Mouse (Mus musculus) lung, embryonic 15.5 days (tissue): ENCODE measurements around the gene 1700029P11Rik. TPM values are rescaled to one million over a fixed set of nuclear protein-coding genes. Genes with fewer than 3 reads are reported as not detected.
A peak's percentile ranks its signal among the peaks of the same experiment; 100 is the strongest.

Experiments
- ATAC-seq: fragments of 200-750 bp; cut with Nextera tagmentation; 2 replicates; pipeline ENCODE4 v1.8.0; 2017; ENCODE audit warnings: moderate number of reproducible peaks, borderline replicate concordance; ENCODE audit not compliant: low FRiP score, low TSS enrichment; ENCODE audit errors: extremely low read depth
- H3K27ac ChIP-seq: fragments of 300-500 bp; sonication (generic); 2 replicates; pipeline ENCODE4 v1.5.1; 2015; ENCODE audit warnings: moderate library complexity, mild to moderate bottlenecking, inconsistent platforms
- H3K27me3 ChIP-seq: fragments of 300-500 bp; sonication (generic); 2 replicates; pipeline ENCODE4 v1.6.1; 2015; ENCODE audit warnings: inconsistent platforms
- H3K36me3 ChIP-seq: fragments of 300-500 bp; sonication (generic); 2 replicates; pipeline ENCODE4 v1.6.1; 2015; ENCODE audit warnings: inconsistent platforms
- H3K4me1 ChIP-seq: fragments of 300-500 bp; sonication (generic); 2 replicates; pipeline ENCODE4 v1.6.1; 2015; ENCODE audit warnings: inconsistent platforms
- H3K4me2 ChIP-seq: fragments of 300-500 bp; sonication (generic); 2 replicates; pipeline ENCODE4 v1.6.1; 2015; ENCODE audit warnings: inconsistent platforms, mild to moderate bottlenecking, moderate library complexity
- H3K4me3 ChIP-seq: fragments of 300-500 bp; sonication (generic); 2 replicates; pipeline ENCODE4 v1.5.1; 2015; ENCODE audit warnings: mild to moderate bottlenecking, inconsistent platforms
- H3K9ac ChIP-seq: fragments of 300-500 bp; sonication (generic); 2 replicates; pipeline ENCODE4 v1.6.1; 2015; ENCODE audit warnings: inconsistent platforms
- H3K9me3 ChIP-seq: fragments of 300-500 bp; sonication (generic); 2 replicates; pipeline ENCODE4 v1.6.1; 2016; ENCODE audit warnings: inconsistent platforms
- WGBS: fragments of 180-500 bp; shearing (Covaris S2); methylation state at CpG from one replicate; pipeline ENCODE4 v1.1.7; 2015; 5-methylcytosine and 5-hydroxymethylcytosine counted together
- polyA plus RNA-seq: library from polyadenylated mRNA; unstranded; fragments of >200 nt; fragmentation: Nextera tagmentation; extraction: Ambion mirVana; gene quantifications from 2 replicates; pipeline ENCODE4 v1.2.1, GENCODE M21; 2015

1700029P11Rik gene
- polyA plus RNA-seq, result not detected in 2 replicates

DNA sequence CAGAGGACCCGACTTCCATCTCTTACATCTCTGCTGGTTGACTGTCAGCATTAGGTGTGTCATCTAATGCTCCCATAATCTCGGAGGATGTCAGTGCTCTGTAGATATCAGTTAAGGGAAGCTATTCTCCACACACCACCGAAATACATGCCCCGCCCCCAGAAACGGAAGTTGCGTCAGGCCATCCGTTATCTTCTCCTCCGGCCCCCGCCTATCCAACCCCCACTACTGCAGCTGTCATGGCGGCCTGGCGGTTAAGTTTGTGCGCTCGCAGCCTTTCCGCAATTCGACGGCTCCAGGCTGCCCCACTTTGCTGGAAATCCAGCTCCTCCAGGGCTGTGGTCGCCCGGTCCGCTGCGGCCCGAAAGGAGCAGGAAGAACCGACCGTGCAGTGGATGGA is at the start of gene 1700029P11Rik:
Gene 1700029P11Rik, plus strand, starts transcription at position 220 of the 400 bp plus-strand sequence.
- Histone ChIP-seq H3K4me1 (no peaks in the 10 kb centered on the region), H3K9ac (no peak within 1 kb of the TSS), H3K27me3 (no peaks in the 10 kb centered on the region), H3K4me3 (no peak within 1 kb of the TSS), H3K27ac (no peak within 1 kb of the TSS), H3K4me2 (no peak within 1 kb of the TSS), H3K36me3 (no peaks in the 10 kb centered on the region), H3K9me3 (no peaks in the 10 kb centered on the region)
- WGBS, result 92% methylated on average over 23 of the region's 23 CpGs
- no peak for ATAC-seq

DNA sequence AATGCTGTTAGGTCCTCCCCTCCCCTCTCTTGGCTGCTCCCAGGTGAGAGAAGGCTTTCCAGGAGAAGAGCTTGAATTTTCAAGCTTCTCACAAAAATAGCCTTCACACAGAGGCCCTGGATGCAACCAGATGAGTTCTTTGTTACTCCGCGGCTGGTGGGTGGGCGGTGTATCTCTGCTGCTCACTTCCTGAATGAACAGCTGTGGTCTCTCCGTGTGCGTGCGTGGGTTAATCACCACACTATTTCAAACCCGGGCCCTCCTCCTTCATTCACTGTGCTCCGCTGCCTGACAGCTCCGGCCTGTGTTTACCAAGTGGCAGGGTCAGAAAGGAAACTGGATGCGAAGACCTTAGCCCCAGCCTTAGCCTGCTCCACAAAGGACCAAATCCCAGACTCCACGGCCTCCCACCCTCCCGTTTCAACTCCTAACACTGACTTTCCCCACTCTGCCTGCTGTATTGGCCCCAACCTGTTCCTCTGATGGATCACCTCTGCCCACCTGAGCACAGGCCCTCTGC is 47.3 kb upstream of the 1700029P11Rik start:
- Histone ChIP-seq H3K9ac (no peak overlapping the region), H3K4me3 (no peak overlapping the region), H3K27ac (no peak overlapping the region), H3K4me1 (peaks cover 22% of the 10 kb centered on the region), H3K27me3 (peaks cover 6% of the 10 kb centered on the region; the same call in 1 of the 2 replicates), H3K4me2 (no peak overlapping the region), H3K9me3 (no peaks in the 10 kb centered on the region), H3K36me3 (no peaks in the 10 kb centered on the region)
- ATAC-seq, result no peak
- WGBS, result 20% methylated on average over 12 of the region's 12 CpGs

DNA sequence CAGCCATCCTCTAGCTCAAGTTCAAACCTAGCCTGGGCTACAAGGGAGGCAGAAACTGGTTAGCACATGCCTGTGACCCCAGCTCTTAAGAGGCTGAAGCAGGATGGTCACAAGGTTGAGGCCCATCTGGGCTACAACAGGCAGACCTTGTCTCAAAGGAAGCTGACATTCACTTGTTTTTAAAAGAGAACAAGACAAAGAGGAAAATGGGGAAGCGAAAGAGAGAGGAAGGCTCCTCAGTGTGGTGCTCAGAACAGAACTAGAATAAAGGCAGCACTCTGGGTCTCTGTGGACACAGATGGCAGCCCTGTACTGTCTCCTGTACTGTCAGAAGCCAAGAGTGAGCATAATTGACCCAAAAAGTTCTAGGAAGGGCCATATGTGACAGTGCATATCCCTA is 46.4 kb upstream of the 1700029P11Rik start:
- WGBS, result 82% methylated on average over 1 of the region's 1 CpGs
- no peaks in the 10 kb centered on the region for H3K36me3 ChIP-seq
- H3K9me3 ChIP-seq, result no peaks in the 10 kb centered on the region
- H3K27ac ChIP-seq, result no peak overlapping the region
- no peak overlapping the region for H3K9ac ChIP-seq
- no peak overlapping the region for H3K4me2 ChIP-seq
- H3K4me1 ChIP-seq, result peaks cover 25% of the 10 kb centered on the region
- peaks cover 7% of the 10 kb centered on the region; the same call in 1 of the 2 replicates for H3K27me3 ChIP-seq
- no peak for ATAC-seq
- H3K4me3 ChIP-seq, result no peak overlapping the region

DNA sequence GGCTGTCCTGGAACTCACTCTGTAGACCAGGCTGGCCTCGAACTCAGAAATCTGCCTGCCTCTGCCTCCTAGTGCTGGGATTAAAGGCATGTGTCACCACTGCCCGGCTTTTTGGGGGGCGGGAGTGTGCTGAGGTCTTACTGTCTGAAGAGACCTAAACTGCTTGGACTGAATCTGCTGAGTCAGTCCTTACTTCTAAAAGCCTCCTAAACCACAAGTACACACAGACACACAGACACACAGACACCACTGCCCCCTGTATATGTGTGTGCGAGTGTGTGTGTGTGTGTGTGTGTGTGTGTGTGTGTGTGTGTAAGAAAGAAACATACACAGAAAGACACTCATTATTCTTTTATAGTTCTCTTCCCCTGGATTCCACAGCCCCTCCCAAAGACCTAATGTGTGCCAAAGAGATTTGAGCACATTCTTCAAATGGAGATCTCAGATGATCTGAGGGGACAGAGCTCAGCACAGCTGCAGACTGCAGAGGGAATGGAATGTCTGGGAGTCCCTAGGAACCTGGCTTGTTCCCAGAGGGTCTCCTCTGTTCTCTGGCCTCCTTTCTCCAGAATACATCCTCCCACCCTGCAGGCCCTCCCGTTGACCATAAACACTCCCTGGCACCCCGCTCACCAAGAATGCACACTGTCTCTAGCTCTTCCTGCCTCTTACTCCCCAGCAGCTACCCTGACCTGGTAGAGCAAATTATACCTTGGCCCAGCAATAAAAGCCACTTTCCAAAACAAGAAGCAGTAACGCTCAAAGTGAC is 44.3 kb upstream of the 1700029P11Rik start:
- no peaks in the 10 kb centered on the region for H3K9me3 ChIP-seq
- ATAC-seq, result peak; percentile 34; the same call in 1 of the 2 replicates
- WGBS, result 47% methylated on average over 7 of the region's 7 CpGs
- H3K27ac ChIP-seq, result peak overlapping the region; percentile 72
- peak overlapping the region; percentile 39 for H3K4me3 ChIP-seq
- H3K9ac ChIP-seq, result no peak overlapping the region
- H3K36me3 ChIP-seq, result no peaks in the 10 kb centered on the region
- peaks cover 7% of the 10 kb centered on the region; the same call in 1 of the 2 replicates for H3K27me3 ChIP-seq
- peak overlapping the region; percentile 61 for H3K4me2 ChIP-seq
- peaks cover 25% of the 10 kb centered on the region for H3K4me1 ChIP-seq

DNA sequence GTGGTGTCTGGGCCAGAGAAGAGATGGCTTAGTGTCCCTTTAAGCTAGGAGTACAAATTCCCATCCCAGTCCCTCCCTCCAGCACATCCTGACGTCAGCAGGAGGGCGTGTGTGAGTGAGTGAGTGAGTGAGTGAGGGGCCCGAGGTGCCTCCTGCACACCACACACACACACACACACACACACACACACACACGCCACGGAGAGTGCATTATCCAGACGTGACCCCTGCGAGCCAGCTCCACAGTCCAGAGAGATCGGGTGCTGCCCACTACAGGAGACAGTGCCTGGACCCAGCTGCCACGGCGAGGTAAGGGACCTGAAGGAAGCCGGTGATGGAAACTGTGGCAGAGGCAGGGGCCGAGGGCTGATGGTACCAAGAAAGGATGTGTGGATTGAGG is 43.7 kb upstream of the 1700029P11Rik start, which contains the start of gene Csdc2:
Gene Csdc2, plus strand, starts transcription at position 81 of the 400 bp plus-strand sequence.
- WGBS, result 1% methylated on average over 10 of the region's 12 CpGs
- ATAC-seq, result peak; percentile 55; the same call in 1 of the 2 replicates

DNA sequence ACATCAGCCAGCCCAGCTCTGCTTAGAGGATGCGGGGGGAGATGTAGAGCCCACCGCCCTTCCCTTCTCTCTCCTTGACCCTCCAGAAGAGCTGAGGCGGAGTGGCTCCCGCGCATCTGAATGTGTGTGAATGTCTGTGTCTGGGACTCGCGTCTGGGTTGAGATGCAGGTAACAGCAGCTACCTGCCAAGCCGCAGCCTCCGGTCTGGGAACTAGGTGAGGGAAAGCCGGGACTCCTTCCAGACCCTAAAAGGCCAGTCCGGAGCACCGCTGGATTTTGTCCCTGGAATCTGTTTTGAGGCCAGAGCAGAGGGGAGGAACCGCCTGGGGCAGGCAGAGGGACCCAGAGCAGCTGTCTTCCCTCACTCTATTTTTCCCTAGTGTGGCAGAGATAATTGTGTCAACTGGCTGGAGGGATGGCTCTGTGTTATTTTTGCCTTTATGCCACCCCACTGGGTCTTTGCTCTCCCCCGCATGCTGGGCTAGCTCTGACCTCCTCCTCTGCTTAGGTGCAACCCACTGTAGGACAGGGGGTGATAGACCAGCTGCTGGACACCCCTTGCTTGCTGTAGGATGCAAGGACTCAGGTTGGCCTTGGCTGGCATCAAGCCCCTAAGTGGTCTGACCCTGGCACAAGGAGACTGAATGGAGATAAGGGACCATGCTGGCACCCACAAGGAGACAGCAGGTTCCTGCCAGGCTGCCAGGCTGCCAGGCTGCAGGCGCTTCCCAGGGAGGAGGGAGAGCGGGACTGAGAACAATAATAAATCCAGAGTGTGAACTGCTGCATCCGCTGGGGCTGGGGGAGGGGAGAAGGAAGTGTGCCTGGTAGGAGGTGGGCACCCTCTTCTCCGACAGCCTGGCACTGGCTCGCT is 43.0 kb upstream of the 1700029P11Rik start:
- peaks cover 25% of the 10 kb centered on the region for H3K4me1 ChIP-seq
- WGBS, result 7% methylated on average over 19 of the region's 19 CpGs
- H3K9ac ChIP-seq, result peak overlapping the region; percentile 17
- ATAC-seq, result peak; percentile 25; the same call in 1 of the 2 replicates
- H3K4me2 ChIP-seq, result peak overlapping the region; percentile 61
- H3K36me3 ChIP-seq, result no peaks in the 10 kb centered on the region
- peak overlapping the region; percentile 39 for H3K4me3 ChIP-seq
- H3K27me3 ChIP-seq, result peaks cover 7% of the 10 kb centered on the region; the same call in 1 of the 2 replicates
- H3K27ac ChIP-seq, result peak overlapping the region; percentile 72
- H3K9me3 ChIP-seq, result no peaks in the 10 kb centered on the region

More for the DNA sequence above, 43.7 kb upstream of the 1700029P11Rik start, which contains the start of gene Csdc2:
- no peaks in the 10 kb centered on the region for H3K36me3 ChIP-seq
- peak within 1 kb of the TSS; percentile 17 for H3K9ac ChIP-seq
- peak within 1 kb of the TSS; percentile 39 for H3K4me3 ChIP-seq
- peak within 1 kb of the TSS; percentile 61 for H3K4me2 ChIP-seq
- no peaks in the 10 kb centered on the region for H3K9me3 ChIP-seq
- peak within 1 kb of the TSS; percentile 72 for H3K27ac ChIP-seq
- H3K4me1 ChIP-seq, result peaks cover 25% of the 10 kb centered on the region
- peaks cover 7% of the 10 kb centered on the region; the same call in 1 of the 2 replicates for H3K27me3 ChIP-seq

DNA sequence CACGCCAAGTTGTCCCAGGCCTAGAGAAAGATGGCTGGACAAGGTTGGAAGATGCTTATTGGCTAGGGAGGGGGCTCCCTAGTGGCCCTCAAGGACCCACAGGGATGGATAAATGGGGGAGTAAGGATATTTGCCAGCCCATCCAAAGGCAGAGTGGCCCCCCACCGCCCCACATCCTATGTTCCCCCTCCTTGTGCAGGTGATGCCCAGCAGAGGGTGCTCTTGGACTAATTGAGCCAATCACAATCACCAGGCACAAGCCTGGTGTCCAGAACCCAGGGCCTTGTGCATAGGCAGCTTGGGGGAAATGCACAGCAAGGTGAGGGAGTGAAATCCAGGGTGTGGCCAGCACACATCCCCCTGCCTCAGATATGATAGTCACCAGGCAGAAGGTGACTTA is 42.1 kb upstream of the 1700029P11Rik start:
- no peaks in the 10 kb centered on the region for H3K36me3 ChIP-seq
- no peaks in the 10 kb centered on the region for H3K9me3 ChIP-seq
- no peak overlapping the region for H3K27ac ChIP-seq
- WGBS, result 32% methylated on average over 2 of the region's 2 CpGs
- no peak overlapping the region for H3K4me2 ChIP-seq
- no peak overlapping the region for H3K9ac ChIP-seq
- no peak overlapping the region for H3K4me3 ChIP-seq
- no peak for ATAC-seq
- H3K4me1 ChIP-seq, result peaks cover 25% of the 10 kb centered on the region
- peaks cover 7% of the 10 kb centered on the region; the same call in 1 of the 2 replicates for H3K27me3 ChIP-seq

DNA sequence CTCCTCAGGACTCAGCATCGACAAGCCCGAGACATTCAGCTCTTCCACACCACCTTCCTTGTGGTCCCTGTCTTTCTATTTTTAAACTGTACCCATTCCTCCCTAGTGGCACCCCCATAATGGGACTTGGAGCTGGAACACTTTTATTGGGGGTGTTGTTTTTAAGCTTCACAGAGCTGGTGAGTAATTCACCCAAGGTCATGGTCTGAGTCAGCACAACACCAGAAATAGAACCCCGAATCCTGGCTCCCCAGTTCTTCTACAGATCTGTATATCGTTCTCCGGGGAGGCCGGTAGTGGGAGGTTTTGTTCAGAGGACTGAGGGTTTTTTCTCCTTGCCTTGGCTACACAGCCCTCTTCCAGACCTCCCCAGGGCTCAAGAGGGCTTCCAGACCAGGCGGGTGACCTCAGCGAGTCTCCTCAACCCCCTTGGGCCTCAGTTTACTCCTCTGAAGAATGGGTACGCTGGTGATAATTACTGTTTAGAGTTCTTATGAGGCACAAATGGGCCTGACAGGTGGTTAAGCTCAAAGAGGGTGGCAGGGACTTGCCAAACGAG is 41.1 kb upstream of the 1700029P11Rik start:
- 84% methylated on average over 10 of the region's 10 CpGs for WGBS
- H3K4me2 ChIP-seq, result no peak overlapping the region
- no peak overlapping the region for H3K27ac ChIP-seq
- H3K4me3 ChIP-seq, result no peak overlapping the region
- H3K9ac ChIP-seq, result no peak overlapping the region
- no peak for ATAC-seq
- H3K36me3 ChIP-seq, result no peaks in the 10 kb centered on the region
- H3K4me1 ChIP-seq, result peaks cover 25% of the 10 kb centered on the region
- H3K27me3 ChIP-seq, result peaks cover 7% of the 10 kb centered on the region; the same call in 1 of the 2 replicates
- no peaks in the 10 kb centered on the region for H3K9me3 ChIP-seq

DNA sequence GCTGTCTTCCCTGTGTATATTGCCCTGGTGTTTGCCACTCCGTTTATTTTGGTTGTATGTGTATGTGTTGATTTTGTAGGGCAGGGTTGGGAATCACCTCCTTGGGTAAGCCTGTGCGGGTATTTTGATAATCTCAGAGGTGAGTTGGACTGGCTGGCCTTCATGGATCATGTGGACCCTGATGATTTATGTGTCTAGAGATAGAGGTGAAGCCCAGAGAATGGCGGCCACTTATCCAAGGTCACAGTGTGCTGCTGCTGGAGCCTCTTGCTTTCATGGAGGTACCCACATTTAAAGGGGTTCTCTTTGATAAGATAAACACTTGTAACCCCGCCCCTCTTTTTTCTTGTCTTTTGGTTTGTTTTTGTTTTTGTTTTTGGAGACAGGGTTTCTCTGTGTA is 40.6 kb upstream of the 1700029P11Rik start:
- WGBS, result 76% methylated on average over 4 of the region's 4 CpGs
- ATAC-seq, result no peak

DNA sequence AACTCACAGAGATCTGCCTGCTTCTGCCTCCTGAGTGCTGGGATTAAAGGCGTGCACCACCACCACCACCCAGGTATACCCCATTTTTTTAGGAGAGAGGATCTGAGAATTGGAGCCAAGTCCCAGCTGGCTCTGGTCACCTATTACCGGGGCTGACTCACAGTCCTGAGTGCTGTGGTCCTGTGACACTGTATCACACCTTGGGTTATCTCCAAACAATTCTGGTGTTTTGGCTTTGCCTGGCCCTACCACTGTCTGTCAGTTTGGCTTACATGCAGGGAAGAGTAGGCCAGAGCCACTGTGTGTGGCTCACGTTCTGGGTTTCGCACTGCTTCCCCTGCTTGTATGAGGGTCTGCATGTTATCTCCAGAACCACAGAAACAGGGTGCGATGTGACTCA is 40.1 kb upstream of the 1700029P11Rik start:
- H3K9ac ChIP-seq, result no peak overlapping the region
- no peak overlapping the region for H3K4me2 ChIP-seq
- 86% methylated on average over 5 of the region's 5 CpGs for WGBS
- H3K4me3 ChIP-seq, result no peak overlapping the region
- H3K9me3 ChIP-seq, result no peaks in the 10 kb centered on the region
- no peak for ATAC-seq
- H3K27me3 ChIP-seq, result peaks cover 7% of the 10 kb centered on the region; the same call in 1 of the 2 replicates
- H3K27ac ChIP-seq, result no peak overlapping the region
- peaks cover 25% of the 10 kb centered on the region for H3K4me1 ChIP-seq
- H3K36me3 ChIP-seq, result no peaks in the 10 kb centered on the region

More for the DNA sequence above, 40.6 kb upstream of the 1700029P11Rik start:
- no peak overlapping the region for H3K9ac ChIP-seq
- no peak overlapping the region for H3K27ac ChIP-seq
- H3K36me3 ChIP-seq, result no peaks in the 10 kb centered on the region
- H3K9me3 ChIP-seq, result no peaks in the 10 kb centered on the region
- H3K27me3 ChIP-seq, result peaks cover 7% of the 10 kb centered on the region; the same call in 1 of the 2 replicates
- H3K4me1 ChIP-seq, result peaks cover 25% of the 10 kb centered on the region
- H3K4me2 ChIP-seq, result no peak overlapping the region
- no peak overlapping the region for H3K4me3 ChIP-seq

DNA sequence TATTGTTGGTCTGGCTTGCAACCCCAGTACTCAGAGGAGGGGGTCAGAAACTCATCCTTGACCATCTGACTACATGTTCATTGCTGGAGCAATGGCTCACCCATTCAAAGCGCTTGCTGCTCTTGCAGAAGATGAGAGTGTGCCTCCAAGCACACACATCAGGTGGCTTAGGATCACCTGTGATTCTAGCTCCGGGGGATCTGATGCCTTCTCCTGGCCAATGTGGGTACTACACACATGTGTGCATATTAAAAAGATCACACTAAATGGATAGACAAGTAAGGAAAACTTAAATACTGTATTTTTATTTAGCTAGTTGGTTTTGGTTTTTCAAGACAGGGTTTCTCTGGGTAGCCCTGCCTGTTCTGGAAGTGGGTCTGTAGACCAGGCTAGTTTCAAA is 39.3 kb upstream of the 1700029P11Rik start:
- no peak overlapping the region for H3K4me2 ChIP-seq
- no peak overlapping the region for H3K4me3 ChIP-seq
- no peak overlapping the region for H3K27ac ChIP-seq
- H3K27me3 ChIP-seq, result peaks cover 7% of the 10 kb centered on the region; the same call in 1 of the 2 replicates
- H3K4me1 ChIP-seq, result peaks cover 22% of the 10 kb centered on the region
- H3K9ac ChIP-seq, result no peak overlapping the region
- 87% methylated on average over 2 of the region's 2 CpGs for WGBS
- no peaks in the 10 kb centered on the region for H3K9me3 ChIP-seq
- no peaks in the 10 kb centered on the region for H3K36me3 ChIP-seq
- ATAC-seq, result no peak
